Mouse (Mus musculus) embryonic facial prominence, embryonic 14.5 days (tissue): Measurements from ENCODE around the gene Med19. TPM values are rescaled to one million over a fixed set of nuclear protein-coding genes. Genes with fewer than 3 reads are reported as not detected.
A peak's percentile ranks its signal among the peaks of the same experiment; 100 is the strongest.

Experiments
- ATAC-seq: fragments of 200-750 bp; cut with Nextera tagmentation; 2 replicates; pipeline ENCODE4 v1.8.0; 2017; ENCODE audit warnings: low read depth, moderate number of reproducible peaks, moderate TSS enrichment
- DNase-seq: peaks from one replicate; pipeline ENCODE4 v3.0.0-alpha.2; 2015; ENCODE audit warnings: low spot score
- H3K27ac ChIP-seq: fragments of 300-500 bp; sonication (generic); replicated peaks from 2 replicates; pipeline ENCODE4 v1.5.1; 2014; ENCODE audit warnings: low read depth, mild to moderate bottlenecking, low read length, moderate library complexity
- H3K27me3 ChIP-seq: fragments of 300-500 bp; sonication (generic); replicated peaks from 2 replicates; pipeline ENCODE4 v1.6.1; 2014; ENCODE audit warnings: low read length; ENCODE audit not compliant: control insufficient read depth, insufficient read depth
- H3K36me3 ChIP-seq: fragments of 300-500 bp; sonication (generic); 2 replicates; pipeline ENCODE4 v1.6.1; 2014; ENCODE audit warnings: low read length, mixed read lengths; ENCODE audit not compliant: control insufficient read depth, insufficient read depth
- H3K4me1 ChIP-seq: fragments of 300-500 bp; sonication (generic); 2 replicates; pipeline ENCODE4 v1.6.1; 2014; ENCODE audit warnings: antibody characterized with exemption, low read length; ENCODE audit not compliant: control insufficient read depth, insufficient read depth
- H3K4me2 ChIP-seq: fragments of 300-500 bp; sonication (generic); 2 replicates; pipeline ENCODE4 v1.6.1; 2014; ENCODE audit warnings: low read depth, mild to moderate bottlenecking, low read length, moderate library complexity, mixed read lengths
- H3K4me3 ChIP-seq: fragments of 300-500 bp; sonication (generic); 2 replicates; pipeline ENCODE4 v1.5.1; 2014; ENCODE audit warnings: low read depth, mild to moderate bottlenecking, low read length
- H3K9ac ChIP-seq: fragments of 300-500 bp; sonication (generic); 2 replicates; pipeline ENCODE4 v1.6.1; 2014; ENCODE audit warnings: low read depth, mild to moderate bottlenecking, low read length, moderate library complexity, mixed read lengths
- H3K9me3 ChIP-seq: fragments of 300-500 bp; sonication (generic); 2 replicates; pipeline ENCODE4 v1.6.1; 2016; ENCODE audit warnings: low read length; ENCODE audit not compliant: control insufficient read depth
- WGBS: fragments of 180-500 bp; shearing (Covaris S2); extraction: QIAGEN DNeasy Blood & Tissue Kit; methylation state at CpG from one replicate; pipeline ENCODE4 v1.1.7; 2014; 5-methylcytosine and 5-hydroxymethylcytosine counted together
- polyA plus RNA-seq: library from polyadenylated mRNA; unstranded; fragments of >200 nt; fragmentation: Nextera tagmentation; extraction: Ambion mirVana; gene quantifications from 2 replicates; pipeline ENCODE4 v1.2.1, GENCODE M21; 2014

Gene Med19
- polyA plus RNA-seq, 1 experiment from 2014 or later: 28.4 TPM

DNA sequence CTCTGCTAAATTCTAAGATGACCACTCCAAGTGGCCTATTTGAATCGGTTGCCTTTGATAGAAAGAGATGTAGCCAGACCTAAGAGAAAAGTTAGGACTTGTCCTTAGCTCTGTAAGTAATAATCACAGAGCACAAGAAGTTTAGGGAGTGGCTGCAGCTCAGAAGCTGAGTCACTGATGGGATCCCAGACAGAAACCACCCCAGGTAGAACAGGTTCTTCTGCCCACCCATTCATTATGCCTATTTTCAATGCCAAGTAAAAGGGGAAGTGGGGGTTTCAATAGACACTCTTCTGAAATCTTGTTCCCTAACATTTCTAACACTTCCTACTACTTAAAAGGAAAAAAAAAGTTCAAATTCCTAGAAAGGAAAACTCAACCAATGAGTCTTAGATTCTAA is 27.1 kb downstream of the Med19 start:
- peaks cover 84% of the 10 kb centered on the region for H3K36me3 ChIP-seq
- 81% methylated on average over 1 of the region's 1 CpGs for WGBS
- no peaks in the 10 kb centered on the region for H3K4me1 ChIP-seq
- no peak overlapping the region for H3K9ac ChIP-seq
- H3K27ac ChIP-seq: no peak overlapping the region
- H3K27me3 ChIP-seq: no peaks in the 10 kb centered on the region
- H3K4me3 ChIP-seq: no peak overlapping the region
- ATAC-seq (no peak), DNase-seq (peak; percentile 50)
- H3K4me2 ChIP-seq: no peak overlapping the region
- H3K9me3 ChIP-seq: no peaks in the 10 kb centered on the region

DNA sequence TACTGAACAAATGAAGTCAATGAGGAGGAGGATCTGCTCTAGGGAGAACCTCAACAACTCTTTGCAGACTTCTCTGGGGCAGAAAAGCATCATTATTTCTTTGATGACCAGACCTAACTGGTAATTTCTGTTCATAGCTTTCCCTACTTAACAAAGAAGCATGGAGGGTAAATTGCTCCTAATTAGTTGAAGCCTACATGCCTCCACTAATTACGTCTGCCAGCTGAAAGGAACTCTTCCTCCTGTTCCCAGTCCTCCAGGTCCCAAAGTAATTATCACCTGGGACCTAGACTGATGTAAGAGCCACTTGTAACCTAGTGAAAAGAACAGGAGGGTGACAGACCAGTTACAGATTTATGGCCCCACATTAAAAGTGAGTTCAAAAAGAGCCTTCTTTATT is 29.3 kb downstream of the Med19 start:
- Histone ChIP-seq H3K27ac (no peak overlapping the region), H3K4me1 (no peaks in the 10 kb centered on the region), H3K27me3 (no peaks in the 10 kb centered on the region), H3K9ac (no peak overlapping the region), H3K36me3 (peaks cover 81% of the 10 kb centered on the region), H3K4me2 (no peak overlapping the region), H3K4me3 (no peak overlapping the region), H3K9me3 (no peaks in the 10 kb centered on the region)
- DNase-seq (peak; percentile 17), ATAC-seq (no peak; the same call in 1 of the 2 replicates)
- 42% methylated on average over 1 of the region's 1 CpGs for WGBS

DNA sequence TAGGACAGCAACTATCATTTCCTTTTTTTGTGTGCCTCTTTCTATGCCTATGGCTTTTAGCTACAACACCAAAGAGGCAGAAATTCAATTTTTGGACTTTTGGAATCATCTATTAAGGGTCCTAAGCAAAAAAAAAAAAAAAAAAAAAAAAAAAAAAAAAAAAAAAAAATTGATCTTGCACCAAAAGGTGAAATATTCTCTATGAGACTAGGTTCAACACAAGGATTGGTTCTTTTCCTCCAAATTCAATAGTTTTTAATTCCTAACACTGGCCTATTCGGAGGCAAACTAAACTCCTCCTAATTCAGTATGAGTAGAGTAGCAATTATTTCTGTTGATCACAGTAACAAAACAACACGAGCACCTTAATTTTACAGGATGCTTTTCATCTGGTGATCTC is 33.7 kb downstream of the Med19 start:
- peaks cover 44% of the 10 kb centered on the region for H3K36me3 ChIP-seq
- 83% methylated on average over 2 of the region's 2 CpGs for WGBS
- ATAC-seq (no peak), DNase-seq (no peak)
- H3K4me1 ChIP-seq: peaks cover 9% of the 10 kb centered on the region
- no peaks in the 10 kb centered on the region for H3K9me3 ChIP-seq
- no peak overlapping the region for H3K9ac ChIP-seq
- no peaks in the 10 kb centered on the region for H3K27me3 ChIP-seq
- H3K27ac ChIP-seq: no peak overlapping the region
- H3K4me3 ChIP-seq: no peak overlapping the region
- no peak overlapping the region for H3K4me2 ChIP-seq

DNA sequence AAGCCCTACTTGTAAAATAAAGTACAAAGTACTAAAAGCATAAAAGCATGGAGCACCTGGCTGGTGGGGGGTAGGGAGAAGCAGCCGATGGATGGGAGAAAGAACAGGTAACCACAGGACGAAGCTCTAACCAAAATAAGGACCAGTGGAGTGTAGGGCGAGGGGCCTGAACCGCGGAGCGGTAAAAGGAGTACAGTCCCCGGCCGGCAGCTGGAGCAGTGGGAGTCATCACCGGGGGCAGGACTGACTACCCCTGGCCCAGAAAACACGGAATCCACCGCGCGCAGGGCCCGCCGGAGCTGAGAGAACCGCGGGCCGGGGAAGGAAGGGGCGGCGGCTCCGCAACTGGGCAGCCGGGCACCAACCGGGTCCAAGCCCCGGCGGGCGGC is 36.2 kb downstream of the Med19 start:
- Histone ChIP-seq H3K27me3 (no peaks in the 10 kb centered on the region), H3K36me3 (peaks cover 20% of the 10 kb centered on the region), H3K9me3 (no peaks in the 10 kb centered on the region), H3K4me2 (peak overlapping the region; percentile 57), H3K9ac (peak overlapping the region; percentile 95), H3K4me1 (peaks cover 9% of the 10 kb centered on the region), H3K27ac (peak overlapping the region; percentile 97), H3K4me3 (peak overlapping the region; percentile 97)
- peak; percentile 0; the same call in 1 of the 2 replicates for ATAC-seq
- WGBS: 0% methylated on average over 12 of the region's 26 CpGs
- no peak for DNase-seq

- H3K4me3 ChIP-seq: peak within 1 kb of the TSS; percentile 97
- H3K9ac ChIP-seq: peak within 1 kb of the TSS; percentile 95
- H3K4me2 ChIP-seq: peak within 1 kb of the TSS; percentile 73
- no peaks in the 10 kb centered on the region for H3K9me3 ChIP-seq
- peaks cover 9% of the 10 kb centered on the region for H3K4me1 ChIP-seq
- peaks cover 14% of the 10 kb centered on the region for H3K36me3 ChIP-seq
- peak within 1 kb of the TSS; percentile 97 for H3K27ac ChIP-seq
- no peaks in the 10 kb centered on the region for H3K27me3 ChIP-seq
- peak; percentile 97 for ATAC-seq
- DNase-seq: peak; percentile 98
- under 1% methylated on average over 62 of the region's 107 CpGs for WGBS
Measured at GRCm38 (mm10) chr2:84714811-84715561, 36.8 kb downstream of the Med19 start, which contains the start of gene Zdhhc5. TSS of gene Zdhhc5 (minus strand) at chr2:84715180.

DNA sequence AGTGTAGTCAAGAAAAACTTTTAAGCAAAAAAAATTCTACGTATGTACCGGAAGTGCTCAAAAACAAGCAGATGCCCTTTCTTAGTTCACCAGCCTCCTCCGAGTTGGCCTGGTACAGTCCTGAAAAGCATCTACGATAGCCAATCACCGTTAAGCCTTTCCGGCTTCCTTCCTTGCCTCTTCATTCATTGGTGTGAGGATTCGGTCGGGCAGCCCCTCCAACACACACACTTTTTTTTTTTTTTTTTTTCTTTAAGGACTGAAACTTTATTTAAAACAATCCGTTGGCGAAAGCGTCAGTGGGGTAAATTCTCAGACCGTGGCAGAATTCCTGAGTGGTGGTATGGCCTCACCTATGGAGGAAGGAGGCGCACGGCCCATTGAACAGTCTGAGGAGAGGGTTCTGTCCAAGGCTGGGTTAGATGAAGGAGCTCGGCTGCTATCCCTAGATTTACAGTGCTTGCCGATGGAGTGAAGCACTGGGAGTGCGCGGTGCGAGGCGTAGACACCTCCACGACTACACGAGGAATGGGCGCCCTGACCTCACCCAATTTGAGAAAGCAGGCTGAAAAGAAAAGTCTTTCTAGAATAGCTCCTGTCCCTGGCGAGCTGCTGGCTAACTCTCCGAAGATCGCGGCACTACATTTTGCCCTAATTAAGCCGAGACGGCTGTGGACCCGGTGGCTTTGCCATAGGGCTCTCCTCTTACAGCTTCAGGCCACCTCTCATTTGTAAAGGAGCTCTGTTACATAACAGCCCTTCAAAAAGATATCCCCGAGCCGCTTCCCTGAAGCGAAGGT is 37.6 kb downstream of the Med19 start:
- peak overlapping the region; percentile 97 for H3K4me3 ChIP-seq
- under 1% methylated on average over 33 of the region's 33 CpGs for WGBS
- no peaks in the 10 kb centered on the region for H3K9me3 ChIP-seq
- ATAC-seq (peak; percentile 96), DNase-seq (peak; percentile 99)
- peaks cover 9% of the 10 kb centered on the region for H3K4me1 ChIP-seq
- peak overlapping the region; percentile 97 for H3K27ac ChIP-seq
- H3K9ac ChIP-seq: peak overlapping the region; percentile 95
- no peaks in the 10 kb centered on the region for H3K27me3 ChIP-seq
- peaks cover 6% of the 10 kb centered on the region for H3K36me3 ChIP-seq
- peak overlapping the region; percentile 73 for H3K4me2 ChIP-seq

- WGBS: 28% methylated on average over 9 of the region's 9 CpGs
Measured at GRCm38 (mm10) chr2:84716423-84717355, 38.5 kb downstream of the Med19 start.

GRCm38 (mm10) chr2:84717357-84717756 is 39.2 kb downstream of the Med19 start:
- 96% methylated on average over 4 of the region's 4 CpGs for WGBS
- H3K9me3 ChIP-seq: no peaks in the 10 kb centered on the region
- ATAC-seq (no peak), DNase-seq (no peak)
- no peak overlapping the region for H3K9ac ChIP-seq
- H3K4me3 ChIP-seq: no peak overlapping the region
- no peak overlapping the region for H3K27ac ChIP-seq
- no peaks in the 10 kb centered on the region for H3K27me3 ChIP-seq
- peaks cover 9% of the 10 kb centered on the region for H3K4me1 ChIP-seq
- no peak overlapping the region for H3K4me2 ChIP-seq
- 0 out of 2 replicates have a peak, but pooled peaks cover 4% of the 10 kb centered on the region for H3K36me3 ChIP-seq

More at GRCm38 (mm10) chr2:84716423-84717355, 38.5 kb downstream of the Med19 start:
- H3K9ac ChIP-seq: peak overlapping the region; percentile 95
- peaks cover 9% of the 10 kb centered on the region for H3K4me1 ChIP-seq
- peak overlapping the region; percentile 97 for H3K4me3 ChIP-seq
- DNase-seq (no peak), ATAC-seq (no peak)
- H3K9me3 ChIP-seq: no peaks in the 10 kb centered on the region
- 0 out of 2 replicates have a peak, but pooled peaks cover 4% of the 10 kb centered on the region for H3K36me3 ChIP-seq
- H3K4me2 ChIP-seq: peak overlapping the region; percentile 73
- H3K27me3 ChIP-seq: no peaks in the 10 kb centered on the region
- H3K27ac ChIP-seq: peak overlapping the region; percentile 97
